Mouse (Mus musculus): Measurements from ENCODE around the gene Wrap53. TPM values are rescaled to one million over a fixed set of nuclear protein-coding genes. Genes with fewer than 3 reads are reported as not detected.
A peak's percentile ranks its signal among the peaks of the same experiment; 100 is the strongest.

Wrap53 gene
- total and polyA plus RNA-seq, 3 experiments: 18.5 to 24.5 TPM; not detected in 1

DNA sequence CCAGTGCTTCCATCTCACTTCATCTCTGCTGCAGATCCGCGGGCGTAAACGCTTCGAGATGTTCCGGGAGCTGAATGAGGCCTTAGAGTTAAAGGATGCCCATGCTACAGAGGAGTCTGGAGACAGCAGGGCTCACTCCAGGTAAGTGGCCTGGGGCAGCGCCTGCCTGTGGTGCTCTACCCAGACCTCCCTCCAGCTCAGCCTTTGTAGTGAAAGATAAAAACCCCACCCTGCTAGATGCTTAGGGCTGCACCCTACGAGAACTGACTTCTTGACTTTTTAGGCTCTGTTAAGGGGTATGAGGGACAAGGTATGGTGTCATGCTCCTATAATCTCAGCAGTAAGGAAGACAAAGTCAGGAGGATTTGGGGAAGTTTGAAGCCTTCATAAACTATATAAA is 10.6 kb upstream of the Wrap53 start:
- Histone ChIP-seq H3K27me3 (ENCODE audit: control insufficient read depth in 1 of 2, insufficient read depth in 2 of 2, low read length in 2 of 2) (no peaks in the 10 kb centered on the region), H3K4me3 (ENCODE audit: control insufficient read depth in 1 of 2, insufficient read depth in 1 of 2, low read depth in 2 of 2, low read length in 2 of 2) (no peak overlapping the region), H3K36me3 (ENCODE audit: control insufficient read depth in 1 of 2, insufficient read depth in 2 of 2, low read length in 2 of 2) (peaks cover 24 to 60% of the 10 kb centered on the region in 2 experiments), H3K4me1 (ENCODE audit: control insufficient read depth in 1 of 2, insufficient read depth in 2 of 2, low read length in 2 of 2) (peaks cover 22 to 49% of the 10 kb centered on the region in 2 experiments), H3K9ac (ENCODE audit: control insufficient read depth, low read depth, low read length, poor library complexity, severe bottlenecking) (no peak overlapping the region), H3K27ac (ENCODE audit: control insufficient read depth, low read depth, low read length) (peak overlapping the region; percentile 68; the same call in 1 of the 2 replicates), H3K79me2 (ENCODE audit: control insufficient read depth, insufficient read depth, low read length, poor library complexity) (peaks cover 7% of the 10 kb centered on the region), H3K9me3 (replicated peaks; ENCODE audit: insufficient read depth, low read length) (no peaks in the 10 kb centered on the region)
- DNase-seq (ENCODE audit: low read depth, low spot score): no peak
- no peak for TF ChIP-seq GATA1 (IDR thresholded peaks at IDR 0.05; ENCODE audit: low read depth, low read length)
- TF ChIP-seq MAFK (IDR thresholded peaks at IDR 0.05; ENCODE audit: borderline replicate concordance, low read depth, low read length): no peak
- 0 out of 2 replicates have a peak, but pooled peaks have one; percentile 23 for TF ChIP-seq ZMIZ1 (IDR thresholded peaks at IDR 0.05; ENCODE audit: low read depth, low read length)
- 0 out of 4 replicates have a peak, but pooled peaks of 1 of the 2 experiments have one; percentile 16 for TF ChIP-seq EP300 (IDR thresholded peaks at IDR 0.05; ENCODE audit: low read depth in 1 of 2, low read length in 2 of 2)
- peak; percentile 51; the same call in 1 of the 2 replicates for TF ChIP-seq MAZ (IDR thresholded peaks at IDR 0.05; ENCODE audit: low read depth, low read length)

DNA sequence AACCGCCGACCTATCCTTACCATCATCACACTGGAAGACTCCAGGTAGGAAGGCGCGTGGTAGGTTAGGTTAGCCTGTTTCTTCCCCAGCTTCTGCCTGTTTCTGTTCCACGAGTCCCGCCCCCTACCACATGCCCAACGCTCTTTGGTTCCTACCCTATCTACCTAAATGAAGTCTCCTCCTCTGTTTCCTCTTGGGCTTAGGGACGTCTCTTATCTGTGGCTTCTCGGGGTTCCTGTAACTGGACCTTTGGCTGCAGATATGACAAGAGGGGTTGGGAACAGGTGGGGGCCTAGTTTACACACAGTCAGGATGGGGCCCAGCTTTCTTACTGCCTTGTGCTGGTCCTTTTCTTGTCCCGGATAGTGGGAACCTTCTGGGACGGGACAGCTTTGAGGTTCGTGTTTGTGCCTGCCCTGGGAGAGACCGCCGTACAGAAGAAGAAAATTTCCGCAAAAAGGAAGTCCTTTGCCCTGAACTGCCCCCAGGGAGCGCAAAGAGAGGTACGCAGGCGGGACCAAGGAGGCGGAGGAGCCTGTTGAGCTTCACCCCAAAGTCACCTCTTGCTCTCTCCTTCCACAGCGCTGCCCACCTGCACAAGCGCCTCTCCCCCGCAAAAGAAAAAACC is 9.3 kb upstream of the Wrap53 start:
- Histone ChIP-seq H3K9me3 (replicated peaks; ENCODE audit: insufficient read depth, low read length) (no peaks in the 10 kb centered on the region), H3K79me2 (ENCODE audit: control insufficient read depth, insufficient read depth, low read length, poor library complexity) (peaks cover 12% of the 10 kb centered on the region), H3K9ac (ENCODE audit: control insufficient read depth, low read depth, low read length, poor library complexity, severe bottlenecking) (peak overlapping the region; percentile 18; the same call in 1 of the 2 replicates), H3K36me3 (ENCODE audit: control insufficient read depth in 1 of 2, insufficient read depth in 2 of 2, low read length in 2 of 2) (peaks cover 24 to 71% of the 10 kb centered on the region in 2 experiments), H3K4me1 (ENCODE audit: control insufficient read depth in 1 of 2, insufficient read depth in 2 of 2, low read length in 2 of 2) (peaks cover 29 to 60% of the 10 kb centered on the region in 2 experiments), H3K27ac (ENCODE audit: control insufficient read depth, low read depth, low read length) (peak overlapping the region; percentile 68), H3K27me3 (ENCODE audit: control insufficient read depth in 1 of 2, insufficient read depth in 2 of 2, low read length in 2 of 2) (no peaks in the 10 kb centered on the region), H3K4me3 (ENCODE audit: control insufficient read depth in 1 of 2, insufficient read depth in 1 of 2, low read depth in 2 of 2, low read length in 2 of 2) (no peak overlapping the region; a peak in 1 of 4 replicates)
- peak; percentile 84 for DNase-seq (ENCODE audit: low read depth, low spot score)
- TF ChIP-seq USF2 (IDR thresholded peaks at IDR 0.05; ENCODE audit: borderline replicate concordance in 1 of 2, insufficient read depth in 1 of 2, low read depth in 1 of 2, low read length in 2 of 2) (no peak), NELFE (IDR thresholded peaks at IDR 0.05; ENCODE audit: low read depth, low read length) (no peak; the same call in 1 of the 2 replicates), ZC3H11A (IDR thresholded peaks at IDR 0.05; ENCODE audit: low read depth, low read length) (no peak), MXI1 (IDR thresholded peaks at IDR 0.05; ENCODE audit: low read depth, low read length) (peak; percentile 65; the same call in 1 of the 2 replicates), ZMIZ1 (IDR thresholded peaks at IDR 0.05; ENCODE audit: low read depth, low read length) (no peak; the same call in 1 of the 2 replicates), KAT2A (conservative IDR thresholded peaks at IDR 0.05; ENCODE audit: low read depth, low read length) (peak; percentile 45), CHD2 (IDR thresholded peaks at IDR 0.05; ENCODE audit: low read length) (peak; percentile 38; the same call in 1 of the 2 replicates), TAL1 (IDR thresholded peaks at IDR 0.05; ENCODE audit: low read length) (peak; percentile 46; the same call in 1 of the 2 replicates), CHD1 (IDR thresholded peaks at IDR 0.05; ENCODE audit: low read depth, low read length) (0 out of 2 replicates have a peak, but pooled peaks have one; percentile 55), BHLHE40 (IDR thresholded peaks at IDR 0.05; ENCODE audit: borderline replicate concordance, low read depth, low read length) (peak; percentile 41; the same call in 1 of the 2 replicates), EP300 (IDR thresholded peaks at IDR 0.05; ENCODE audit: low read depth in 1 of 2, low read length in 2 of 2) (peak; percentile 79 to 93), MAZ (IDR thresholded peaks at IDR 0.05; ENCODE audit: low read depth, low read length) (peak; percentile 93), HCFC1 (IDR thresholded peaks at IDR 0.05; ENCODE audit: low read depth, low read length) (peak; percentile 56; the same call in 1 of the 2 replicates), TBP (IDR thresholded peaks at IDR 0.05; ENCODE audit: low read depth, low read length) (peak; percentile 32; the same call in 1 of the 2 replicates), POLR2AphosphoS2 (IDR thresholded peaks at IDR 0.05; ENCODE audit: low read length) (peak; percentile 69), USF1 (IDR thresholded peaks at IDR 0.05; ENCODE audit: low read depth, low read length) (0 out of 2 replicates have a peak, but pooled peaks have one; percentile 30), ELF1 (IDR thresholded peaks at IDR 0.05; ENCODE audit: low read depth, low read length) (peak; percentile 62), MYB (IDR thresholded peaks at IDR 0.05; ENCODE audit: low read depth, low read length) (peak; percentile 76), POLR2AphosphoS5 (IDR thresholded peaks at IDR 0.05; ENCODE audit: borderline replicate concordance, low read depth, low read length) (no peak), MYC (IDR thresholded peaks at IDR 0.05; ENCODE audit: low read depth, low read length) (peak; percentile 67; the same call in 1 of the 2 replicates), SIN3A (IDR thresholded peaks at IDR 0.05; ENCODE audit: low read length) (peak; percentile 89), MAFK (IDR thresholded peaks at IDR 0.05; ENCODE audit: borderline replicate concordance, low read depth, low read length) (peak; percentile 42; the same call in 1 of the 2 replicates), CTCF (IDR thresholded peaks at IDR 0.05 in 2 of 3, conservative IDR thresholded peaks at IDR 0.05 in 1 of 3; ENCODE audit: control insufficient read depth in 1 of 3, insufficient read depth in 1 of 3, low read depth in 2 of 3, low read length in 3 of 3, poor library complexity in 1 of 3, severe bottlenecking in 1 of 3) (no peak), TCF12 (IDR thresholded peaks at IDR 0.05; ENCODE audit: low read depth, low read length) (peak; percentile 88), ZKSCAN1 (IDR thresholded peaks at IDR 0.05; ENCODE audit: low read depth, low read length) (no peak), UBTF (IDR thresholded peaks at IDR 0.05; ENCODE audit: borderline replicate concordance, insufficient read depth, low read depth, low read length) (no peak), GATA1 (IDR thresholded peaks at IDR 0.05; ENCODE audit: low read depth, low read length) (peak; percentile 86), MAX (IDR thresholded peaks at IDR 0.05; ENCODE audit: low read length) (peak; percentile 24; the same call in 1 of the 2 replicates)

All from MEL (cell line).